Mouse (Mus musculus) bone marrow macrophage, adult 2 months (primary cell): ENCODE measurements around the gene Myo1d. TPM values are rescaled to one million over a fixed set of nuclear protein-coding genes. Genes with fewer than 3 reads are reported as not detected.

ENCODE experiments used
- H3K27ac ChIP-seq: 2 replicates; pipeline ENCODE4 v1.5.1; 2012; ENCODE audit warnings: low read depth, low read length; ENCODE audit not compliant: insufficient read depth
- H3K4me1 ChIP-seq: 2 replicates; pipeline ENCODE4 v1.6.1; 2012; ENCODE audit warnings: low read length; ENCODE audit not compliant: control insufficient read depth, insufficient read depth
- H3K4me3 ChIP-seq: 2 replicates; pipeline ENCODE4 v1.5.1; 2012; ENCODE audit warnings: mild to moderate bottlenecking, low read length, moderate library complexity; ENCODE audit not compliant: insufficient read depth
- CTCF ChIP-seq: IDR thresholded peaks from 2 replicates; pipeline ENCODE4 v1.5.1; 2012; ENCODE audit warnings: low read depth, mild to moderate bottlenecking, low read length, moderate library complexity
- POLR2A ChIP-seq: IDR thresholded peaks from 2 replicates; pipeline ENCODE4 v1.6.1; 2012; ENCODE audit warnings: mild to moderate bottlenecking, low read depth, low read length, borderline replicate concordance
- polyA plus RNA-seq: library from polyadenylated mRNA; stranded (reverse); fragments of >200 nt; gene quantifications from 2 replicates; pipeline ENCODE4 v1.2.4, GENCODE M21; 2012; ENCODE audit not compliant: missing spikeins, insufficient read depth, insufficient read length

Gene Myo1d
- polyA plus RNA-seq, 1 experiment: 0.75 TPM

DNA sequence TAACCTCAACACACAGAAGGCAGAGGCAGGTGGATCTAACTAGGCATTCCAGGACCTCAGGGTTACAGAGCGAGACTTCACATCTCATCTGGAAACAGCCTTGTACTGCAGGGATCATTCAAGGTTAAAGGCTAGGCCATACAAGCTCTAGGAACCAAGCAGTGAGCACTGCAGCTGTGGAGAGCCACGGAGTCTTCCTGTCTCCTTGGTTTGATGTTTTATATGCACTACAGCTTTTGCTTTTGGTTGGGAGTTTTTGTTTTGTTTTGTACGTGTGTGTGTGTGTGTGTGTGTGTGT is 12.6 kb downstream of the Myo1d start:
- Histone ChIP-seq H3K4me1 (no peaks in the 10 kb centered on the region), H3K27ac (no peak overlapping the region), H3K4me3 (no peak overlapping the region)
- TF ChIP-seq CTCF (no peak), POLR2A (no peak)

DNA sequence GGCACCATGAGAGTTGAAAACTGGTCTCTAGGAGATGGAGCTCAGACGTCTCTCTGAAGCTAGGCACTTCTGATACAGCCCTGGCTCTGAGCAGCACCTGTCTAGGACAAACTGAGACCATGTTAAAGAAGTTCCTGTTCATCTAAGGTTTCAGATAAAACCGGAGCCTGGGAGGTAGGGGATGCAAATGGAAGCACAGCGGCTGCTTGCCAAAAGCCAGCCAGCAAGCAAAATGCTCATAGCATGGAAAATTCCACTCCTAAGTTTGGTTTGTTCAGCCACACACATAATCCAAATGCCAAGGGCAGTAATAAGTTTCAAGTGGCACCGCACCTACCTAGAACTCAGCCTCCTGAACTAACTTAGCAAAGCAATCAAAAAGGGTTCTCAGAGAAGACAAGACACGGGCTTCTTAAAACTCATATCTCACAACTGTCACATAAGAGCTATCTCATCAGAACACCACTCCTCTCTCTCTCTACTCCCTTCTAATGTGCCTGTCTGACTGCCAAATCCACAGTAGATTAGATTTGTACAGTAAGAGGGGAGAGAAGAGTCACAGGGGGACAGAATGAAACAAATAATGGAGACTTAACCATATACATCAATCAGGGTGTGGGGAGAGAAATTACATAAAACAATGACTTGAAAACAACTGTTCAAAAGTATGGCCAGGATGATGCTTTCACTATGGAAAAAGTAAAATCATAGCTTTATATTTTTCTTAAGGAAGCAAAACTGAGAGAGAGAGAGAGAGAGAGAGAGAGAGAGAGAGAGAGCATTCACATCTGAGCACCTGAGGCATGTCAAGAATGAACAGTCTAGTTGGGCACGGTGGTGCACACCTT is 13.1 kb downstream of the Myo1d start:
- no peak overlapping the region for H3K4me3 ChIP-seq
- H3K4me1 ChIP-seq: no peaks in the 10 kb centered on the region
- no peak overlapping the region for H3K27ac ChIP-seq
- no peak for TF ChIP-seq POLR2A

DNA sequence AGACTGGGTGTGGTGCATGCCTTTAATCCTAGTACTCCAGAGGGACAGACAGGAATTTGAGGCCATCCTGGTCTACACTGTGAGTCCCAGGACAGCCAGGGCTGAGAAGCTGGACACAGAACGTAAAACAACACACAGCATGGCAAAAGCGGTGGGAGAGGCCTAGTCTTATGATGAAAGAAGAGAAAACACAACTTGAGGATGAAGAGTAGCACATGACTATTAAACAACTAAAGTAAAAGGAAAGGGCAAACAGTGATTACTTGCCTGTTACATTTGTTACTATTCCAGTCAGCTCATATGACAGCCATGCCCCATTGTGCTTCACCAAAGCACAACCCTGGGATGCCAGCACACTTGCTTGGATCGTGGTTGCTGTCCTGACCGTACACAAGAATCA is 13.8 kb downstream of the Myo1d start:
- Histone ChIP-seq H3K27ac (no peak overlapping the region), H3K4me3 (no peak overlapping the region), H3K4me1 (no peaks in the 10 kb centered on the region)
- TF ChIP-seq POLR2A: no peak
- TF ChIP-seq CTCF: no peak

DNA sequence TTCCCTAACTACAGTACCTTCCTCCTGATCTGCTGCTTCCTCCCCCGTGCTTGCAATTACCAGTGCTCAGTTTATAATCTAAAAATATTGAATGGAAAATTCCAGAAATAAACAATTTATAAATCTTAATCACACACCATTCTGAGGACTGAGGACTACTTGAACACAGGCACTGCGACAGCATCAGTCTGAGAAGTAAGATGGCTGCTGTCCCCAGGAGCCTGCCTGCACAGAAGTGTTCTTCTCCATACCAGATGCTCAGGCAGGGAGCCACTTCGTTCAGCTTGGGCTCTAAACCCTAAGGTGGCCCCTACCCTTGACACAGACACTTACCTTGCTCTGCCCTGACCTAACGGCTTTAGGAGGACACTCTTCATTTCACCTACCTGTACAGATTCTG is 17.8 kb downstream of the Myo1d start:
- no peak overlapping the region for H3K4me3 ChIP-seq
- TF ChIP-seq CTCF: no peak
- no peak for TF ChIP-seq POLR2A
- no peaks in the 10 kb centered on the region for H3K4me1 ChIP-seq
- no peak overlapping the region for H3K27ac ChIP-seq

DNA sequence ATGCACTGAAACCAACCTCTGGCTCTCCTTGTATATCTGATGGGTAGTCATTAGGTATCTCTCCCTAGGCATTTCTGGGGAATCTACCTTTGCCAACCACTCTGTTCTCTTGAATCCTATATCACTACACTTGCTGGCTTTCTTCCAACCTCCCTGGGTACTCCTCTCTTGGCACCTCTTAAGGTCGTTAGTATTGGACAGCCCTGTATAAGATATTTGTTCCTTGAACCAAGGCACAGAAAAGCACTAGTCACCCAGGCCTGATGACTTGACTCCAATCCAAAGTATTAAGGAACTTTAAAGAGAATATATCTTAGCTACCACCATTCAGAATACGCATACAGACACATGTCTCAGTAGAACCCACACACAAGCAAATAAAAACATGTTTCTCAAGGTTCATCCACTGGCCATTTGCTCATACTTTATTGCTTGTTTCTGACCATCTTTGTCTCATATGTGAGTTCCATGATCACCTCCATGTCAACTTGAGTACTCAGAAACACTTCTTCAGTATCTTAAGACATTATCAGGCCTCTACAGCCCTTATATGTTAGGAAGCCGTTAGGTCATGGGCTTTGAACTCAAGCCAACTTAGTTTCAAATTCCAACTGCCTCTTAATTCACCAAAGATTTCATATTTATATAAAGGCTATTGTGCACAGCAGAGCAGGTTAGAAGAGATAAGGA is 18.4 kb downstream of the Myo1d start:
- no peak for TF ChIP-seq POLR2A
- TF ChIP-seq CTCF: no peak
- Histone ChIP-seq H3K27ac (no peak overlapping the region), H3K4me1 (no peaks in the 10 kb centered on the region), H3K4me3 (no peak overlapping the region)

DNA sequence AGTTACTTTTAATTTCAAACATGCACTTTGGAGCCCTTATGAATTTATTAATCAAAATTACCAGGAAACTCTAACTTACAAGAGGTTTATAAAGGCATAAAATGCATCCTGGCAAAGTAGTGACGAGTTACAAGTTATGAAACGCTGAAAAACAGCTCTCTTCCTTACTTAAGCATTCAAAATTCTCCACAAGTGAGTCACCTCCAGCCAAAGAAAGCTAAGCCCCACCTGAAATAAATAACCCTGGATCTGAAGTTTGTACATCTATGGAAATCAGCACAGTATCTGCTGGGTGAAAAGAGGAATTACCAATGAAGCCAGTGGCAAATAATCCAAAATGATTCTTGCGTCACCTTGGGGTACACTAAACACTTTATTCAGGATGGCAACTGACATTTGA is 20.8 kb downstream of the Myo1d start:
- Histone ChIP-seq H3K27ac (no peak overlapping the region), H3K4me1 (no peaks in the 10 kb centered on the region), H3K4me3 (no peak overlapping the region)
- TF ChIP-seq POLR2A: no peak
- no peak for TF ChIP-seq CTCF

DNA sequence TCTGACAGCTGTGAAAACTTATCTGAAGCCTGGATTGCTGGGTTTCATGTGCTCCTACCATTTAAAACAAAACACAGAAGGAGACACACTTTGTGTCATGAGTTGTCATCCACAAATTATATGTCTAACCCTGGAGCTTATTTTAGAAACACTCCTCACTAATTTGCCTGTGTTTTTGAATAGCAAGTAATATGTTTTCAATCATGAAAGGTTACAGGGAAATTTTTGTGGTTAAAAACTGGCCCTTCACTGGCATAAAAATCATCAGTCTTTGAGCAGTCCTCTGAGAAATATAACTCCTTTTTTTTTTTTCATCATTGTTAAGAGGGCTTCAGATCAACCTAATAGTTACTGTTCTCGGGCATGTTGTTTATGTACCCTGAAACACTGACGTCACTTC is 25.6 kb downstream of the Myo1d start:
- Histone ChIP-seq H3K27ac (no peak overlapping the region), H3K4me3 (no peak overlapping the region), H3K4me1 (no peaks in the 10 kb centered on the region)
- TF ChIP-seq CTCF (no peak), POLR2A (no peak)

DNA sequence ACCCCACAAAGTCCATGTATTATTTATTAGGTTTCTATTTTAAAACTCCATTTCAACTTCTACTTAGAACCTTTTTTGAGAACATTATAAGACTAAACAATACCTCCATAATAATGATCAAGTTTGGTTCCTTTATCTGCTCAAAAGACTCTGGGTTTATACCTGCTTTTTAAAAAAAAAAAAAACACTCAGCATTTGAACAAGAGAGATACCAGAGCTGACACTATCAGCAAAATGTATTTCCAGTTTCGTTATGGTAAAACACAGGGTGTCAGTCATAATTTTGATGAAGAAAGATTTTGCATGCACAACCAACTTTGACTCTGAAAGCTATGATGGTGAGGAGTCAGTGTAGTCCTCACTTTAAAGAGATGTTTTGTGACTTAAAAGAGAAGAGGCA is 28.7 kb downstream of the Myo1d start:
- Histone ChIP-seq H3K27ac (no peak overlapping the region), H3K4me3 (no peak overlapping the region), H3K4me1 (no peaks in the 10 kb centered on the region)
- TF ChIP-seq CTCF (no peak), POLR2A (no peak)

DNA sequence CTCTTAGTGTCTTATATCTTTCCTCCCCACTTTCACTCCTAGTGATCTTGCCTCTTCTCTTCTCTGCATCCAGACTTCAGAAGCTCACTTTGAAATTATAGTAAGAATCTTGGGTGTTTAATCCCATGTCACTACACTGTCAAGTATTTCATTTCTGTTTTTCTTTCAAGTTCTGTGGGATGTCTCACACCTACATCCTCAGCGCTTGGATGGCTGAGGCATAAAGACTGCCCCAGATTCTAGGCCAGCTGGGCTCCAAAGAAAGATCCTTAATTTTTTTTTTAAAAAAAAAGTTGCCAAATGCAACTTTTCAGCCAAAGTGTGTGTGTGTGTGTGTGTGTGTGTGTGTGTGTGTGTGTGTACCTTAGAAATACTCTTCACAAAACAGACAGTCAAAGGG is 30.6 kb downstream of the Myo1d start:
- H3K27ac ChIP-seq: no peak overlapping the region
- TF ChIP-seq POLR2A (no peak), CTCF (no peak)
- H3K4me3 ChIP-seq: no peak overlapping the region
- H3K4me1 ChIP-seq: no peaks in the 10 kb centered on the region

DNA sequence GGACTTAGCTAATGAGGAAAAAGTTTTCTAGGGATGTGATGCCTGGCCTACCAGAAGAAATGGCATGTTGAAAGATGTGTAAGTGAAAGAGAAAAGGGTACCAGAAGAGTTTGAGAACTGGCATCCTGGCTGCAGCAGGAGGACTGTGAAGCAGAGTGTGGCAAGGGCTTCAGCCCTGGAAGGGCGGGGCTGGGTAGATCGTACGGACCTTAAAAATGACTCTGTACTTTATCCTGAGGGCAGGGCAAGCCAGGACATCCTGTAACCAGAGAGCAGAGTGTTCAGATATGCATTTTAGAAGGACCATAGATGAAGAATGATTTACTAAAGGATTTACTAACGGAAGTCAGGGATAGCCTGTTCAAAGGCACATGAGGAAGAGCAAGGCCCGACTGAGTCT is 34.4 kb downstream of the Myo1d start:
- Histone ChIP-seq H3K4me3 (no peak overlapping the region), H3K4me1 (no peaks in the 10 kb centered on the region), H3K27ac (no peak overlapping the region)
- TF ChIP-seq POLR2A: no peak
- TF ChIP-seq CTCF: no peak
